Mouse (Mus musculus) kidney, adult 11 months (tissue): ENCODE data around the gene Gopc.
A peak's percentile ranks its signal among the peaks of the same experiment; 100 is the strongest.

Experiments
- DNase-seq: peaks from one replicate; pipeline ENCODE4 v3.0.0; 2022

The Gopc gene

GRCm38 (mm10) chr10:52381845-52382591, at the start of gene Gopc:
Gene Gopc (minus strand): TSS chr10:52382124.
- peak; percentile 96 for DNase-seq

DNA sequence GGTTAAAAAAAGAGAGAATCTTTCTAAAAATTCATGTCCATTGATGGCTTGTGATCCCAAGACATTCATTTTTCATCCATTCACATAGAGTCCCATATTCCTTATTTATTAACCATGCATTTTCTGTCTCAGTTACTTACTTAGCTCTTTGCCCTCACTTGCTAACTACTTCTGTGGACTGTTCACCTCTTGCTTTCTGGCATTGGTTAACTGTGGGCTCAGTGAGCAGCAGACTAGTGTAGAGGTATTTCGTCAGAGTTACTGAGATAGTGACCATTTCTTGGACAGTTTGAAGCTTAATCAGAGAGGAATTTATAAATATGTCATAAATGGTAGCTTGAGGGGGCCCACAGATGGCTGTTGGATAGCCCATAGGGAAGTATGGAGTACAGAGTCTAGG, 49.0 kb upstream of the Gopc start:
- DNase-seq = no peak

DNA sequence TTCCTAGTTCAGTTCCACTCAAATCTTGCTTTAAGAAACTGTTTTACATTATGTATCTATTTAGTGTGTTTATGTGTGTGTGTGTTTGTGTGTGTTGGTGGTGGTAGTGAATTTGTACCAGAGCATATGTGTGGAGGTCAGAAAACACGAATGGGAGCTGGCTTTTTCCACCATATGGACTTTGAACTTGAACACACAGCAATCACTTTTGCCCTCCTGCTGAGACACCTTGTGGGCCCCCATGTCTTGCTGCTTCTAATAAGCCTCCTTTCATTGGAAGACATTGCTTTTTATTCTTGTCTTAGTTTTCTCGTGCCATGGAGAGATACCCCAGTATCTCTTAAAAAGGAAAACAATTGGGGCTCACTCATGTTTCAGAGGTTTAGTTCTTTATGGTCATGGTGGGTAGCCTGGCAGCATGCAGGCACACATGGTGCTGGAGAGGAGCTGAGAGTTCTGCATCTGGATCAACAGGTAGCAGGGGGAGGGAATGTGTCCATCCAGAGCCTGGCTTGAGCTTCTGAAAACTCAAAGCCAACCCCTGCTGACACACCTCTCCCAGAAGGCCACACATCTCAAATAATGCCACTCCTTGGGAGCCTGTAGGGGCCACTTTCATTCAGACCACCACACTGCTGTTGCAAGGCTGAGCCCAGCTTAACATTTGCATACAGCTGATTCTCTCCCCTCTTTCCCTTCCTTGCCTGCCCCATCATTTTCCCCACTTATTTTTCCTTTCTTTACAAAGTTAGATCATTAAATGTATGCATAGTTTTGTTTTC, 45.9 kb upstream of the Gopc start:
- DNase-seq = no peak

DNA sequence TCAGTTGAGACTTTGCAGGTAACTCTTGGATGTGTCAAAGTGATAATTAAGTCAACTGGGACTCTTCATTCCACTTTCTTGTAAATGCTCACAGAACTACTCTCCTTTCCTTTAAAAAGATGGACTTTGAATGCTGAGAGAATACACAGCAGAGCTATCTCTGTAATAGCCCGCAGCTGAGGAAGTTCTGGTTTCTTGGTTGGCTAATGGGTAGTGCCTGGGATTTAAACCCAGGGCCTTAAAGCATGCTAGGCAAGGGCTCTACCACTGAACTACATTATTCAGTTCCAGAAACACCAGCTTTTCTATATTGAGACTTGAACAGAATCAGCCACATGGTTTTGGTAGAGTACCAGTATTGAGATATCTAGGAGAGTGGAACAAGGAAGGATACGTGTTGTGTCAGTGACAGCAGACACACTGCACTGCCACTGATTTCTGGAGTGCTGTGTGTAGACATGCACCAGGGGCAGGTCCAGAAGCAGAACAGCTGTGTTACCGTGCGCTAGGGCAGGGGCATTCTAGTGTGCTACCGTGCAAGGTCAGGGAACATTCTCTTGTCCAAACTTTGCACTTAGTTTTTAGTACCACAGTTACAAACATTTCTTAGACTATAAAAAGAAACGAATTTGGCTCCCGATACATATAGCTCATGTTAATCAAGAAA, 44.5 kb upstream of the Gopc start:
- DNase-seq = no peak

GRCm38 (mm10) chr10:52423097-52423496, 41.2 kb upstream of the Gopc start:
- no peak for DNase-seq

GRCm38 (mm10) chr10:52421716-52422115, 39.8 kb upstream of the Gopc start:
- peak; percentile 57 for DNase-seq

- DNase-seq = no peak
These were observed 38.6 kb upstream of the Gopc start for GRCm38 (mm10) chr10:52420526-52420925.

DNA sequence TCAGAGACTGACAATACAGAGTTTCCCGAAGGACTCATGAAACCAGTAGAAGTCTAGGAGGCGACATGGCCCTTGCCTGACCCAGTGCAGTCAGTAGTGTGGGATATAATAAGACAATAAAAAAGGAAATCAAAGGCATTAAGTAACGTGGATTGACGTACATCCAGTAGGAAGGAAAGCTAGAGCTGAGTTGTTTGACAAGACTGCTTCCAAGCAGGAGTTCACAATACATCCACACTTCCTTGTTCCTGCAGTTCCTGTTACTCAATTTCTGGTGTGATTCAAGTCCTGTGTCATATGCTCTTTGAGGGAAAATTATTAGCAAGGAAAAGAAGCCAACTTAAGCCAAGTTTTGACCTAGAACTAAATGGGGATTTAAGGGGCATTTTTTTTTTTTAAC, 37.5 kb upstream of the Gopc start:
- DNase-seq = no peak

- DNase-seq = no peak
These were observed 37.0 kb upstream of the Gopc start for GRCm38 (mm10) chr10:52418931-52419330.

- no peak for DNase-seq
These were observed 36.3 kb upstream of the Gopc start for GRCm38 (mm10) chr10:52417998-52418860.

DNA sequence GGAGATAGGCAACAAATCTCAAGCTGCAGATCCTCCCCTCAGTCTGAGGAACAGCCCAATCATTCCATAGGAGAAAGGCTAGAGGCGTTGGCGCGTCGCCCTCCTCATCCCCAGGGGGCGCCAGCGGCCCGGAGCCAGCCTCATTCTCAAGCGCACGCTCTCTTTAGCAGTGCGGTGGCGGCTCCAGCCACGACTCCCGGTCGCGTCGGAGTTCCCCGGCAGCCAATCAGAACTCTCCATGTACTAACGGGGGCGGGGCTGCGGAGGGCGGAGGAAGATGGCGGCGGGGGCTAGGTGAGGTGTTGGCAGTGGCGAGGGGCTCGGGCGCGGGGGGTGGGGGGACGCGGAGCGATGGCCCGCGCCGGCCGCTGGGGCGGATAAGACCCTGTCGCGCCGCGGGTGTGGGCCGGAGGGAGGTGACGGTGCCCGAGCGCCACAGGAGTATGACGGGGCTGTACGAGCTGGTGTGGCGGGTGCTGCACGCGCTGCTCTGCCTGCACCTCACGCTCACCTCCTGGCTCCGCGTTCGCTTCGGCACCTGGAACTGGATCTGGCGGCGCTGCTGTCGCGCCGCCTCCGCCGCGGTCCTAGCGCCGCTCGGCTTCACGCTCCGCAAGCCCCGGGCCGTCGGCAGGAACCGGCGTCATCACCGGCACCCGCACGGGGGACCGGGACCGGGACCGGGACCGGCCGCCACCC, 35.5 kb upstream of the Gopc start, which contains the start of gene Nus1:
Gene Nus1, plus strand, starts transcription at position 249 of the 699 bp plus-strand sequence.
- DNase-seq = peak; percentile 96

DNA sequence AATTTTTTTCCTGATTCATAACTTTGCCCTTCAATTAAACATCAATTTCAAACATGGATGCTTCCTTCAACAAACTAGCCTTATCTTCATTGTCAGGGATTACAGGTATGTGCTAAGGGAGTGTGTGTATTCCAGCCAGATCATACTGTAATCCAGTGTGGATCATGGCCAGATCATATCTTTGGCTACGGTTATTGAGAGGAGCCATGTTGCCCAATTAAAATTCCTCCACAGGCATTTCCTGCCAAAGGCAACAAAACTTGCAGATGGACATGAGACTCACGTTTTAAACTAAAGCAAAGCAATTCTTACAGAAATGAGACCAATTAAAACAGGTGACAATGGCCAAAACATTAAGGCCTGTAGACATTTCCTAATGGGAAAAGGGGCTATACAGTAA, 34.5 kb upstream of the Gopc start:
- DNase-seq = no peak

DNA sequence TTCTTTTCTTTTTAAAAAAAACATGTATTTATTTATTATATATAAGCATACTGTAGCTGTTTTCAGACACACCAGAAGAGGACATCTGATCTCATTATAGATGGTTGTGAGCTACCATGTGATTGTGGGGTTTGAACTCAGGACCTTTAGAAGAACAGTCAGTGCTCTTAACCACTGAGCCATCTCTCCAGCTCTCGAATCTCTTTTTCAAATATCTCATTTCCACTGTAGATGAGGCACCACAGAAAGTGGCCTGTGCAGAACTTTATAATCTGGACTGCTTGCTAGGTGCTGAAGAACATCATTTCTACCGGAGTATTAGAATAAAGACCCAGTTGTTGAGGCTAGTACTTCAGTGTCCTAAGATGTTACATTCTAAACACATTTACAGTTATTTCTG, 33.1 kb upstream of the Gopc start:
- no peak for DNase-seq

- peak; percentile 44 for DNase-seq
These were observed 25.6 kb upstream of the Gopc start for GRCm38 (mm10) chr10:52407526-52407925.

DNA sequence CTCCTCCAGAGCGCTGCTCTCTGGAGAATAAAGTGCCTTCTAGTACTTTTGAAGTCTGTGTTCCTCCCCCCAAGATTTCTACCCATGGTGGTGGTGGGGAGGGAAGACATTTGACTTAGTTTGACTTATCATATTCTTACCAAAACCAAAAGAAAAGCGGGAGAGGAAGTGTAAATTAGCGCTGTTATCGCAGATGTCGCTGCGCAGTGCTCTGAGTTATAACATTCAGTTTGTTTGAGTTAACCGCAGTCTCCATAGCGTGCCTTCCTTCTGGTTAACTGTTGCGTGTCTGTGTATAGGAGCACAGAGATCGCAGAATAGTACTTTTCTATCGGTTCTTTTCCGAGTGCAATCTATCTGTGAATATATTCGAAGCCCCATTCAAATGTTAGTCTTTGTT, 23.2 kb upstream of the Gopc start:
- DNase-seq = no peak

DNA sequence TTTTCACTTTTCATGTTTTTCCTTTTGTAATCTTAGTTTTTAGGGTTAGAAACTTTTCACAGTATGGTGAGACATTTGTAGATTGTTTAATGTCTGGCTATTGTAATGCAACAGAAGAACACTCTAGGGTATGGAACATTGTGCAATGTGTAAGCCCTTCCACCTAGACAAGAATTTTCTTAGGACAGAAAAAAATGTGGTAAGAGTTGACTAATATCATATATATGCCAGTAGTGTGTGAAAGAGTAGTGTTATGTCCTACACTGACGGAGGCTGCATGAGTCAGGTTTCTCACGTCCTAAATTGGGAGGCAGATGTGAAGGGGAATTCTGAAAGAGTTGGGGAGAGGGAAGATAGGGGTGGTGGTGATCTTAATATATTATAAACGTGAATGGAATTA, 17.8 kb upstream of the Gopc start:
- DNase-seq = no peak

DNA sequence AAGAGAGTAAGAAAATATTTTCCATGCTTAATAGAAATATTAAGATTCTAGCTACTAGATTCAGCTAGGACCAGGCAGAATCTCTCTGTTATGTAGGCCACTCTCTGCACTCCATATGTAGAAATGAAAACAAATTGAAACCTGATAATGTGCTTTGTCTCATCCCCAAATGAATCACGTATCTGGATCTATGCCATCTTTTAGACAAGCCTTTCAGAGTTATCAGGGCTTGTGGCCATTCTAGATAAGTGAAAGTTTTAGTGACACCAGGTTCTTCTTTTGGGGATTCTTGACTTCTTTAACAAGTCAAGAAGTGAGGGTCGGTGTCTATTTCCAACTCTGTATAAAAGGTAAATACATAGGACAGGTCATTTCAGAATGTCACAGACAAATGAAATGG, 16.8 kb upstream of the Gopc start:
- DNase-seq = no peak

GRCm38 (mm10) chr10:52396647-52397046, 14.7 kb upstream of the Gopc start:
- DNase-seq = peak; percentile 59

- DNase-seq = no peak
These were observed 9.3 kb upstream of the Gopc start for GRCm38 (mm10) chr10:52391208-52391607.

GRCm38 (mm10) chr10:52389438-52389837, 7.5 kb upstream of the Gopc start:
- DNase-seq = no peak

- no peak for DNase-seq
These were observed 7.1 kb upstream of the Gopc start, which contains the start of gene Nepn for GRCm38 (mm10) chr10:52388922-52389430. Gene Nepn (plus strand): TSS chr10:52388972.

DNA sequence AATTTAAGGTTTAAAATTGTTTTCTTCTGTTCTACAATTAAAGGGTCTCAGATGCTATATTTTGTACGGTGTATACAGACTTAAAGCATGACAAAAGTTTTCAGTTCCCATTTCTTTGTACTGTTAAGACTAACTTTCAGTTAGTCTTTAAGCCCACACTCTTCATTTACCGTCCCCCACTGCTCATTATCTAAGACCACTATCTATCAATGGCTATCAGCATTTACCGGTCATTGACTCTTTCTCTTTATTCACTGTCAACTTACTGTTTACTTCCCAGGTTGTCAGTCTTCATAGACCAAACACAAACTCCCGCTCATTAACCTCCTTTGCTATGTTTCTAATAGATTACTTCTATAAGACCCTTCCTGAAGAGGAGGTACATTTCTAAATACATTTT, 5.3 kb upstream of the Gopc start:
- no peak for DNase-seq
